Mouse (Mus musculus): Measurements from ENCODE around the gene Lmo7. TPM values are rescaled to one million over a fixed set of nuclear protein-coding genes. Genes with fewer than 3 reads are reported as not detected.

Lmo7 gene
- total RNA-seq, 4 experiments from 2014 or later: 393 to 433 (median 398) TPM

DNA sequence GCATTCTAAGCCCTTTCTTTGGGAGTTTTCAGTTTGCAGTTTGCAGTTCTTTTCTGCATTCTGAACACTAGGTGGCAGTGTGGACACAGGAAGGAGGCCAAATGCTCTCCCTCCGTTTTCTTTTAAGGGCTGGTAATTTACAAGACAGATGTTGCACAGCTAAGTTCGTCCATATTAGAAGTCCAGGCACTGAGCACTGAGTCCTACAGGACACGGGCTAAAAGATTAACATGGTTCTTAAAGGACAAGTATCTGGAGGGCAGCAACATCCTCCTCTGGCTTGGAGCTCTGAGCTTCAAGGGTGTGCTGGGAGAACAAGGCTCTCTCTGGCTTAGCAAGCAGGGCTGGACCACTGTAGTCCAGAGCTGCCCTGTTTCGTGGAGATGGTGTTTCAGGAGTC lies 213.2 kb downstream of the Lmo7 start:
- peak; percentile 65 for DNase-seq (ENCODE audit: low spot score)

DNA sequence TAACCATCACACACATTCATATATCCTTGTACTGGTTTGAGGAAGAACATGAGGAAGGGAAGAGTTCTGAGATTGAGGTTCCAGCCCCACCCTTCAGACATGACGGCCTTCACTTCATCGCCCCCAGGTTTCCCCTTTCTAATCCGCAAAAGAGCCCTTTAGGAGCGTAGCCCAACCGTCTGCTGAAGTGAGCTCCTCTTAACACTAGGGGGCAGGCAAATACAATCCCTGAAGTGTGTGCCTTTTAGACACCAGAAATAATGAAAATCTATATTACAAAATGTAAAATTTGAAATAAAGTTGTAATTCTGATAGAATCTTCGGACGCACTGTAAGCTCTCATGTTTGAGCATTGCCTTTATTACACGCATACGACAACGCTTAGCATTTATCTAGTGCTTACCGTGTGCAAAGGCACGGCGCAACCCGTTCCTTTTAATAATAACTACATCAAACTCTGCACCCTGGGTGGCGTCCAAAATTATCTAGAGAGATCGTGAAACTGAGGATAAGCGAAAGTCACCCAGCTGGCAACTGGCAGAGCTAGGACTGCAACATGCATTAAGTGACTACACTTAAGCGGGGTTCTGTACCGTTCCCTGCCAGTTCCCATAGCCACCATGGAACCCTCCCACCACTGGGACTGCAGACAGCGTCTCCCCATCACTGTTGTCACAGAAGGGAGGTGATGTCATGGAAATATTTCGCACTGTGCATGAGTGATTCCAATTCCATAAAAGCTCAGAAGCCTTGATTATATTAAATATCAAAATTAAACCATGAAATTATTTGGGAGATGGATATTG lies 217.2 kb downstream of the Lmo7 start:
- no peak for DNase-seq (ENCODE audit: low spot score)

DNA sequence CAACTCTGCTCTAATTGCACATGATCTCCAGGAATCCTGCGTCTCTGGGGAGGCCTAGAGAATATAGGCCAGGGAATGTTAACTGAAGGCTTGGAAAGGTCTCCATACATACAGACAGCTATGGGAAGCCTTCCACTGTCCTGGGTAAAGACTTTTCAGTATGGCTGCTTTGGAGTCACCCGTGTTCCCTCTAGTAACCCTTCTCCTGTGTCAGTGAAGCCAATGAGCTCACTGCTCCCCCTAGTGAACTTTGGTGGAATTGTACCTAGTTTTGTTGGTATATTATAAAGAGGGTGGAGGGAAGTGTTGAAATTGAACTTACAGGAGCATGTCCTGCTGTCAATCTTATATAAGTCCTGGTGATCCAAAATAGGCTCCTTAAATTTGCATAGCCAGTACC lies 219.4 kb downstream of the Lmo7 start:
- DNase-seq (ENCODE audit: low spot score): peak; percentile 58

DNA sequence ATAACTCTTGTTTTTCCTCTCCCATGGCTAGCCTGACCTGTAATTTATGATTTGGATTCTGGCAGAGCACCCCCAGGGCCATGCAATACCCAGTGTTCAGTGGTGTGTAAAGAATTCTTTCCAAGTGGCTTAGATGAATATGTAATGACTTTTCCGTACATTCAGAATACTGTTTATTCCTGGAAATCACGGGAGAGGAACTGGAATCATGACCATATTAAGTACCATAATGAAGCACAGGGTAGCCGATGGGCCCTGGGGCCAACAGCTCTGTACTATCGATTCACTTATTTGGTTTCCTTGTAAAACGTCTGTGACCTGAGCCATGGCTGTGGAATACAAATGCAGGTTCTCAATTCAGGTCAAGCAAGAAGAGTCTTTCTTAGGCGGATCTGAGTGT lies 221.3 kb downstream of the Lmo7 start:
- DNase-seq (ENCODE audit: low spot score): no peak

DNA sequence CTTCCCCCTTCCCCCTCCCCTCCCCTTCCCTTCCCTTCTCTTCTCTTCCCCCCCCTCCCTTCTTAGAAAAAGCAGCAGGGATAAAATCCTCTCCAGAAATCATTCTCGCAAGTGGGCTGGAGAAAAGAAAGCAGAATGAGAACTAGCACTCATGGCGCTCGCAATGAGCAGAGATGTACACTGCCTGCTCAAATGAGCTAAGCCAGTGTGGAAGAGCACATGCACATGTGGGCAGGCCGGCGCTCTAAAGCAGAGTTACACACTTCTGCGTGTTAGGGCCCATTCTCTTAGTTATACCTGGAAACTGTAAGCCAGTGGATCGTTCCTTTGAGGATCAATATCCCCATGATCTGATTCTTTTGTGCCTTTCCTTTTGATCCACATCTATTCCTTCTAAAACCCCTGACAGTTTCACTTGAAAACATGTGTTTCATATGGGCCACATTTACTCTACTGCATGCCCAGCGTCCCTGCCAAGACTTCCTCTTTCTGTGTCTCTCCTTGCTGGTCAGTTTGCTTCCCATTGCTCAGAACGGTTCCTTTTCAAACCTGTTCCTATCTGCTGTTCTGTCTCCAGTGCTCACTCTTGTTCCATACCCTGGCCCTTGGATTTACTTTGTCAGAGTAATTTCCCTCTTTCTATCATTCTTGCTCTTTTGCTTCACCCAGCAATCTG lies 224.2 kb downstream of the Lmo7 start:
- no peak for DNase-seq (ENCODE audit: low spot score)

DNA sequence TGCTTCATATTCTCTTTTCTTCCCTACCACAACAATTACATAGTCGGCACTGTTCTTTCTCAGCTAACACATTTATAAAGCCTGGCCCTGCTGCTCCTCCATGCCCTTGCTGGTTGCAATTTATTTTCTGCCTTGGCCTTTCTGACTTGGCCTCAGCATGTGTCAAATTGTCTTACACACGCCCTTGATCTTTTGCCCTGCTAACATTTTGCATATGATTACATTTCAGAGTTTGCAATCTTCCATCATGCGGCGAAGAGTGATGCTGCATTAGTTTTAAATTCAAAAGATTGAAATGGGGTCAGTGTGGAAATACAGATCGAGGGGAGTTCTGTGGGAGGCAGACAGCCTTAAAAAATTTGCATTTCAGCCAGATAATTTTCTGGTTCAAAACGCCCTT lies 234.6 kb downstream of the Lmo7 start:
- DNase-seq (ENCODE audit: low spot score): no peak

DNA sequence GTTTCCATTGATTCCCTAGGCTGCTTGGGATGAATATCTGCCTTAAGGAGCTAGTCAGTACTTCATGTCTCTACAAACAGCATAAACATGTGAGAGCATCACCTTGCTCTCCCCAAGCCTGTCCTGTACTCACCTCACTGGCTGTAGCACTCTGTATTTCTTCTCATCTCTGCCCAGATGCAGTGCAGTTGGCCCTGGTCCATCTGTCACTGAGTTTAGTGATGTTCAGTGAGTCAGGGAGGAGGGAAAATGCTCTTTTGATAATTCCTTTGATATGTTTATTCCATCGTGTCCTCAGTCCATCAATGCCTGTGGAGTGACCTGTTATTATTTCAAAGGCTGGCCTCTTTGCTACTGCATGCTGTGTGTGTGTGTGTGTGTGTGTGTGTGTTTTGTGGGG lies 235.2 kb downstream of the Lmo7 start:
- DNase-seq (ENCODE audit: low spot score): no peak

DNA sequence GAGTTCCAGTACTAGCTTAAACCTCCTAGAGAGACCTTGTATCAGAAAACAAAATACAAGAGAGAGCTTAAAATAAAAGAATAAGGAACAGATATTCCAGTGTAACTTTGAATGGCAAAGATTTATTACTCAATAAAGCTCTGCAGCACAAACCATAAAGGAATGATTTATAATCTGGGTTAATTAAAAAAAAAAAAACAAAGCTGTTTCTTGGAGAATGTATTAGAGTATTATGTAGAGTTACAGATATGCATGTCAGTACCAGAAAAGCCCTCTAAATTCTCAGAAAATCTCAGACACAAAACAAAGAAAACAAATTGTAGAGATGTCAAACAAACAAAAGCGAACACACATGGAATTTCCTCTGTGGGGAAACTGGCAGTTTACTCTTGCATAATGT lies 243.0 kb downstream of the Lmo7 start:
- DNase-seq (ENCODE audit: low spot score): no peak

DNA sequence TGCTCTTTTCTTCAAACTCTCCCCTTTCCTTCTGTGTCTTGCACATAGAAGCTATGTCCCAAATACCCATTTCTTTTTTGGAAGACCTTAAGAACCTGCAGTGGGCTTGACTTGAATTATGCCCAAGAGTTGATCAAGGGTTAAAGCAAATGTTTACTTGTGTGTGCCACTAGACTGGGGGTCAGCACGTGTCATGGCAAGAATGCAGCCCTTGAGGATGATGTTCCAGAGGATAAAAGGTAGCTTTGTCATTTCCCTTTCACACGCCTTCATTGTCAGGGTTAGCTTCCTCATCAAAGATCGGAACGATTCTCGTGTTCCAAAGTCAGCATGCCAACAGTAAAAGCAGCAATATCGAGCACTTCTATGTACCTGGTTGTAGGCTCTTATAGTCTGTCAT lies 243.4 kb downstream of the Lmo7 start:
- DNase-seq (ENCODE audit: low spot score): no peak

DNA sequence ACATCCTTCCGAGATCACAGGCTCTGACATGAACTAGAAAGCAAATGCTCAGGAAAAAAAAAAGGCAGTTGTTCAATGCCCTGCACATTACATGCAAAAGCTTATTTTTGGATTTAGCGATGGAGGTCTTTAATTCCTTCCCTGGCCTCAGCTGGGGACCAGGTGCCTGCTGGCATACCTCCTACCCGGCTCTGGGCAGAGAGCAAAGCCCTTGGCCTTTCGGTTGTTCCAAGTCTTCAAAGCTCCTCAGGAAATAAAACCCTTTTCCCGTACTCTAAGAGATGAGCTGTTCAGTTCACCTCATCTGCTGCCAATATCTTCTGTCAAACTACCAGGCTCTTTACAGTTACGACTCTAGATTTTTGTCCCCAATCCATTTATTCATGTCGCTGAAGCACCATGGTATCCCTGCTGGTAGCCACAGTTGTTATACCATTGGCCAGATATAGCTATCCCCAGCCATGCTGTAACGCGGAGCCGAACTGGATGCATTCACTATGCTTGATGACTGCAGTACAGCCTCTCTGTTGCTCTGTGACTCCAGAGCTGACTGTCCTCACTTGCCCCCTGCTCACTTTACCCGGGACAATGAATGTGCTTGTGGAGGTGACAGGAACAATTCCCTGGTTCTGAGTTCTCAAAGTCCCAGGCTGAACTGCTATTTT lies 246.4 kb downstream of the Lmo7 start:
- DNase-seq (ENCODE audit: low spot score): no peak

Other genes with a start within 250 kb of the Lmo7 start
- gene Tbc1d4, start 120.8 kb upstream of the Lmo7 start, total RNA-seq (2022): 100 to 1,000 TPM in 1 of 4 experiments, 10 to 100 TPM in 3; 78.5 to 103 (median 84.6) TPM
- 10 to 100 TPM; 30.4 to 38.5 (median 34.1) TPM for gene Commd6, start 89.3 kb upstream of the Lmo7 start, total RNA-seq (2022)
- 10 to 100 TPM; 40.0 to 47.3 (median 43.6) TPM for gene Uchl3, start 76.0 kb upstream of the Lmo7 start, total RNA-seq (2022)
- gene Gm9922, start 143 bp upstream of the Lmo7 start, total RNA-seq (2022): 1 to 10 TPM in 1 of 4 experiments, under 1 TPM in 2, not detected in 1; 0.72 to 2.0 (median 0.98) TPM

Measured in heart, adult 8-10 months (tissue).